Mouse (Mus musculus): ENCODE results near the gene Islr2. TPM values are rescaled to one million over a fixed set of nuclear protein-coding genes. Genes with fewer than 3 reads are reported as not detected.
A peak's percentile ranks its signal among the peaks of the same experiment; 100 is the strongest.

Islr2 gene
- total RNA-seq, 2 experiments from 2014 or later, result 134 to 136 TPM

DNA sequence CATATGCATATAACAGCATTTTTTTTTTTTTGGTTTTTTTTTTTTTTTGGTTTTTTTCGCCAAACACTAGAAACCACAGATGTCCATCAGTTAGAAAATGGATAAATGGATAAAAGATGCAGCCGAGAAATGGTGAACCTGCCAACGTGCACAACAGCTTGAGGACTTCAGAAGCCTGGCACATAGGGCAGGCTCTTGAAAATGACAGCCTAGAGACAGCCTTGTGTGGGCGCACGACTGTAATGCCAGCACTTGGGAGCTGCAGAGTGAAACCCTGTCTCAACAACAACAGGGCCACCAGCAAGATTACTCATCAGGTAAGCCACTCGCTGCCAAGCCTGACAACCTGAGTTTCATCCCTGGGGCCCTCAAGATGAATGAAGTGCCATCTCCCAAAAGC, 34.7 kb downstream of the Islr2 start:
- TF ChIP-seq CTCF (conservative IDR thresholded peaks at IDR 0.05), result no peak
- Histone ChIP-seq H3K27ac (peak overlapping the region; percentile 46), H3K4me3 (no peak overlapping the region)
- DNase-seq (ENCODE audit: low spot score in 2 of 2), result no peak

DNA sequence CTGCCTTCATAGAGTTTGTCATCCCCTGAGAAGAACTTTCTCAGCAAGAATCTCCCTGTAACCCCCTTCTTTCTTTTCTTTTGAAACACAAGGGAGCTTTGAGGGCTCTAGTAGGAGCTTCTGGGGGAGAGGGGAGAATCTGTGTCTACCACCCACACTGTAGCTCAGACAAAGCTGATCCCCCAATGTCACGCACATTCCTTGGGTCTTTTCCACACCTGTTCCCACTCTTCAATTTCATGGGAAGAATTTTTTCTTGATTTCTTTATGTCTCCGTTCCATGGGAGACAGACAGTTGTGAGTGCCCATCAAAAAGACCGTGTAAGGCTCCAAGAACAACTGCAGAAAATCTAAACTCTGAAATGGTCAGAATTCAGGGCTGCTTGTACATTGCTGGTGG, 35.2 kb downstream of the Islr2 start:
- DNase-seq (ENCODE audit: low spot score in 2 of 2), result no peak
- no peak overlapping the region for H3K4me3 ChIP-seq
- TF ChIP-seq CTCF (conservative IDR thresholded peaks at IDR 0.05), result no peak
- H3K27ac ChIP-seq, result peak overlapping the region; percentile 46

DNA sequence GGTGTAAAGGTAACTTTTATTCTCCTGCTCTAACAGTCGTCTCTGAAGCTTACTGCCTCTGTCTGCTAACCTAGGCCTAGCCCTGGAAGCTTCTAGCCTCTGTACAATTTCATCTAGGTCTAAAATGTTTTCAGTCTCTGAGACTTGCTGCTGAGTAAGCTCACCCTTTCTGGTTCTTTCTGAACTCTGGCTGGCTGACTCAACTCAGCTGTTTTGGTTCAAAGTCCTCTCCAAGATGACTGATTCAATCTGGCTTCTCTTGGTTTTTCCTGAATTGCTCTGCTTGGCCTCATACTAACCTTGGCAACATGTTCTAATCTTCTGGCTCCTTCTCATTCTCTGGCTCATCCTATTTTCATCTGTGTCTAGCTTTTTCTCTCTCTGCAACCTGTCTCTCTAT, 38.3 kb downstream of the Islr2 start:
- H3K27ac ChIP-seq, result no peak overlapping the region
- H3K4me3 ChIP-seq, result no peak overlapping the region
- DNase-seq (ENCODE audit: low spot score in 2 of 2), result no peak
- no peak for TF ChIP-seq CTCF (conservative IDR thresholded peaks at IDR 0.05)

DNA sequence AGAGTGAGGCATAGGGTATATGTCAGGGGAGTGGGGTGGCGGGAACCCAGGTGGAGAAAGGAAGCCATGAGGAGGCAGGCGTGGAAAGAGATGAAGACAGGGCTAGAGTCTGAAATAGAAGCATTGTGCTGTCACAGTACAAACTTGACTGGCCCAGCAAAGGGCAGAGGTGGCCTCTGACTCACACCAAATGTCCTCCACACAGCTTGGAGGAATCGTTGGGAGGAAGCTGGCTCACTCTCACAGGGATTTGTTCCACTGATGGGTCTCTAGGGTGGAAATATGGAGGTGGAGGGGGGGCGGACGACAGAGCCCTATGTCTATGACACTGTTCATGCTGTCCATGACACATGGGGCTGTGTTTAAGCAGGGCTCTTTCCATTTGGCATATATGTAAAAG, 41.0 kb downstream of the Islr2 start:
- no peak overlapping the region for H3K27ac ChIP-seq
- DNase-seq (ENCODE audit: low spot score in 2 of 2), result no peak
- no peak for TF ChIP-seq CTCF (conservative IDR thresholded peaks at IDR 0.05)
- H3K4me3 ChIP-seq, result no peak overlapping the region

DNA sequence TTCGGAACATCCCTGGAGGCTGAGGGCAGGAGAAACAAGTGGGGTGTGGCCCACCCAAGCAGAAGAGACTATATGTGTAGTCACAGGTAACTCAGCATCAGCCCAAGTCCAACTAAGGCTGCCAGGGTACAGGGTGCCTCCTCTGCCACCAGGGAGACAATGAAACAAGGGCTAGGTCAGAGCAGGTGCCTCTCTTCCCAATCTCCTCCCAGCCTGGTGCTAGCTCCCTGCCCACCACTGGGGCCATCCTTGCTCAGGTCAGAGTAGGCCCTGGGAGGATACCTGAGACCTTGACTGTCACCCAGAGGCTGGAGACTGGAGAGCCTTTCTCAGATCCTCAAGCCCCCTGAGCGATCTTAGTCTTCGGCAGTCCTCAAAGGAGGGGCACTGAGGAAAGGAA, 41.9 kb downstream of the Islr2 start:
- Histone ChIP-seq H3K27ac (no peak overlapping the region), H3K4me3 (no peak overlapping the region)
- TF ChIP-seq CTCF (conservative IDR thresholded peaks at IDR 0.05), result no peak
- DNase-seq (ENCODE audit: low spot score in 2 of 2), result no peak

DNA sequence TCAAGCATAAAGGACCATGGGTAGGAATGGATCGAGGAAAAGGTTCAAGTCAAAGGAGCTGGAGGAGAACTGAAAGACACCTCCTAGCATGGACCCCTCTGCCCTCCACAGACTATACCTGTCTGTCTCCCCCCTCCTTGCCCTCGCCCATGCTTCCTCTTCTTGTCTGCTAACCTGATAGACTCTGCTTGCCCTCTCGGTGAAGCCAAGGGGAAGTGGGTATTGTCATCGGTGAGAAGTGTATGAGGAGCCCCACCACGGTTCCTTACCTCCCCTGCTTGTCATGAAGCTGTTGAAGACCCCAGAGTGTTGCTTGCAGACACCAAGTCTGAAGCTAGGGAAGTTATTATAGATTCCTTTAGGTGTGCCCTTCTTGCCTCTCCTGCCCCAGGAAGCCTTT, 43.8 kb downstream of the Islr2 start:
- H3K27ac ChIP-seq, result peak overlapping the region; percentile 83
- DNase-seq (ENCODE audit: low spot score in 2 of 2), result no peak
- no peak overlapping the region for H3K4me3 ChIP-seq
- TF ChIP-seq CTCF (conservative IDR thresholded peaks at IDR 0.05), result no peak

DNA sequence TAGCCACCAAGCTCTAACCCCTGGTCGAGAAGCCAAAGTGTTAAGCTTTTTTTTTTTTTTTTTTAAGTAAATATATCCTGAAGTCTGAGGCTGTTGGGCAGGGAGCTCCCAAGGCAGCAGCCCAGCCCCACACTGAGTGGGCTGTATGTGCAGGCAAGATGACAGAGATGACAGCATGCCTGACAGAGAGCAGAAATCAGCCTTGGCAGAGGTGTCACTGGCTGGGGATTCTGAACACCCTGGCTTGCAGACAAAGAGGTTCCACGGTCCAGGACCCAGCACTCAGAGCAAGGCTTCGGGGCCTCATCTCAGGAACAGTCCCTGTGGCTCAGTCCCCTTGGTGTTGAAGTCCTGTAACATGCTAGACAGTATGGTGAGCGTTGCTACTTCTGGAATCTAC, 44.3 kb downstream of the Islr2 start:
- peak; percentile 46 to 55 for DNase-seq (ENCODE audit: low spot score in 2 of 2)
- TF ChIP-seq CTCF (conservative IDR thresholded peaks at IDR 0.05), result no peak
- Histone ChIP-seq H3K27ac (peak overlapping the region; percentile 83), H3K4me3 (no peak overlapping the region)

DNA sequence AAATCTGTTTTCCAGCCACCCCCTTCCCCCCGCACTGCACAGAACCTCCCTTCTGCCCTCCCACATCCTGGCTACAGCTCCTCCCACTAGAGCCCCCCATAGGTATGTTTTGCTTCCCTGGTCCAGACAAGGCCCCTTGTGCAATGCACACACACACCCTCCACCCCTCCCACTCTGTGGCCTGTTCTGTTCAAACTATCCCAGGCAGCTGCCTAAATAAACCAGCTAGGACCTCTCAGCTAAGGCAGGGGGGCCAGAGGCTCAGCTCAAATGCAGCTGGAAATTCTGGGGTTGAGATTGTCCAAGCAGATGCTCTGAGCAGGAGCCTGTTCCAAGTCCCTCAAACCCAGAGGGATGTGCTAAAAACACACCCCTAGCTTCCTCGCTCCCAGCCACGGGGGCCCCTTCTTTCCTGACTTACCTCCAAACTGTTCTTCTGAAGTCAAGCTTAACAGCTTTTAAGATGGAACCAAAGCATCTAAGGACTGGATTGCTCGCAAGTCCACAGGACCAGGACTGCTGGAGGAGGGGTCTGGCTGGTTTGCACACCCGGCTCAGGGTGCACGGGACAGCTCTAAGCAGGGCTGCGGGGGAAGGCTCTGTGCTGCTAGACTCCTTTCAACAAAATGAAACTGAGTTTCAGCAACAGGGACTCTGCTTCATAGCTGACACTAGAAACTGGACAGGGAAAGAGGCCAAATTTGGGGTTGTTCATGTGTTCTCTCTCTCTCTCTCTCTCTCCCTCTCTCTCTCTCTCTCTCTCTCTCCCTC, 45.4 kb downstream of the Islr2 start:
- DNase-seq (ENCODE audit: low spot score in 2 of 2), result no peak
- Histone ChIP-seq H3K27ac (peak overlapping the region; percentile 83), H3K4me3 (no peak overlapping the region)
- no peak for TF ChIP-seq CTCF (conservative IDR thresholded peaks at IDR 0.05)

DNA sequence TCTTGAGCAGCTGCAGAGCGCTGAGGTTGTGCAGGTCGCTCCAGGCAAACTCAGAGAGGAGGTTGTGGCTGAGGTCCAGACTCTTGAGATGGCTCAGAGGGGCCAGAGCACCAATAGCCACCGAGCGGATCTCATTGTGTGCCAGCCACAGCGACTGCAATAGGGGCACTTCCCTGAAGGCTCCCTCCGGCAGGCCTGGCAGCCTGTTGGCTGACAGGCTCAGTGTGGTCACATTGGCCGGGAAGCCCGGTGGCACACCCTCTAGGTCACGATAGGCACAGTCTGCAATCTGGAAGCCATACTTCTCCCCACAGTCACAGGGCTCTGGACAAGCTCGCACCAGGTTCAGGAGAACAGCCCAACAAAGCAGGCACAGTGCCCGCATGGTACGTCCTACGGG, 46.3 kb downstream of the Islr2 start:
- H3K27ac ChIP-seq, result peak overlapping the region; percentile 83
- no peak for DNase-seq (ENCODE audit: low spot score in 2 of 2)
- peak overlapping the region; percentile 1 for H3K4me3 ChIP-seq
- TF ChIP-seq CTCF (conservative IDR thresholded peaks at IDR 0.05), result no peak

DNA sequence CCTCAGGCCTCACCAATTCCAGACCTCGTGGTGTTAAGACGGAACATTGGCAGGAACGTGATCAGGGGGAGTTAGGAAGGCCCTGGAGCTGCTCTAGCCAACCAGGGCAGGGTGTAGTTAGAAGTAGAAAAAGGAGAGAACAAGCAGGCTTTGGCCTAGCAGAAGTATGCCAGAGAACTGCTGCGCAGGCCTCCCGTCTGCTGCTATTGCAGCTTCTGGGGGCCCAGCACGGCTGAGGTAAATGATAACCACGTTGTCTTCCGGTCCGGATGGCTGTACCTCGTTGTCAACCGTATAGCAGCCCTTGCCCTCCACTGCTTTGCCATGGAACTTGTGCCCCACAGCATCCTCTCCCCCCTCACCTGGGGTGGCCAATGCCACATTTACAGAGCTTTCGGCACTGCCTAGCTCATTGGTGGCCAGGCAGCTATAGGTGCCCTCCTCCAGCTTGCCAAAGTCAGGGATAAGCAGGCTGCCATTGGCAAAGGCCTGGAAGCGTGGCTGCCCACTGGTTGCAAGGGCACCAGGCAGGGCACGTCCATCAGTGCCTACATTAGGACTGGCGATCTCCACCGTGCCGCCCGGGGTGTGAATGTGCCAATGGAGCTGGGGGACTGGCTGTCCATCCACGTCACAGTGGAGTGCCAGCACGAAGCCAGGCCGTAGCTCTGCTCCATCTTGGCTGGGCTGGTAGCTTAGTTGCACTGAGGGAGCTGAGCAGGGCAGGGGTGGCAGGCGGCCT, 47.1 kb downstream of the Islr2 start:
- Histone ChIP-seq H3K4me3 (no peak overlapping the region), H3K27ac (peak overlapping the region; percentile 83; the same call in 1 of the 2 replicates)
- no peak for TF ChIP-seq CTCF (conservative IDR thresholded peaks at IDR 0.05)
- no peak for DNase-seq (ENCODE audit: low spot score in 2 of 2)

DNA sequence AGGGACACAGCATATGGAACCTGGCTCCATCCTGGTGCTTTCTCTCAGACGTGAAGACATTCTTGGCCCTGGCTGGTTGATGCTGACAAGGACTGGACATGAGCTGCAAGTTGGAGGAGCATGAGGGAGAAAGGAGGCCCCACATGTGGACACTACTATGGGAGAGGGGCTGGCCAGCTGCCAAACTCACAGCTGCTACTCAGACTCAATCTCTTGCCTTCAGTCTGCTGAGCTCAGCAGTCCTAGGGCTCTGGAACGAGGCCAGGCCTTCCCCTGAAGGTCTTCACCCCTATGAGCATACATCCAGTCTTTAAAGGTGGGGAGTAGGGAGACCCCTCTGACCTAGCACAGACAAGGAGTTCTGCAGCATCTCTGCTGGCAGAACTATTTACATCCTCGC, 48.8 kb downstream of the Islr2 start:
- Histone ChIP-seq H3K4me3 (no peak overlapping the region), H3K27ac (0 out of 2 replicates have a peak overlapping the region, but pooled peaks have one; percentile 5)
- no peak for DNase-seq (ENCODE audit: low spot score in 2 of 2)
- no peak for TF ChIP-seq CTCF (conservative IDR thresholded peaks at IDR 0.05)

DNA sequence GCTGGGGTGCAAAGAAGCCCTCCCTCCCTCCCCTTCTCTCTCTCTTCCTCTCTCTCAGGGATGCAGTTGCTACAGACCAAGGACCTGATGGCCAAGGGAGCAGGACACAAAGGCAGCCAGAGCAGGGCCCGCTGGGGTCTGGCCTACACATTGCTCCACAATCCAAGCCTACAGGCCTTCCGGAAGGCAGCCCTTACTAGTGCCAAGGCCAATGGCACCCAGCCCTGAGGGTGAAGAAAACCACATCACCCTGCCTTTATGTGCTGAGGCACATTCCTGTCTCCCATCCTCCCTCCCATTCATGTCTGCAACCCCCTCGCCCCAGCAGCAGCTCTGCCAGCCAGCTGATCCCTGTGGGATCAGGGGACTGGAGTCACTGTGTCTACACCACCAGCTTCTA, 51.0 kb downstream of the Islr2 start:
- no peak for DNase-seq (ENCODE audit: low spot score in 2 of 2)
- Histone ChIP-seq H3K27ac (no peak overlapping the region), H3K4me3 (no peak overlapping the region)
- TF ChIP-seq CTCF (conservative IDR thresholded peaks at IDR 0.05), result no peak

DNA sequence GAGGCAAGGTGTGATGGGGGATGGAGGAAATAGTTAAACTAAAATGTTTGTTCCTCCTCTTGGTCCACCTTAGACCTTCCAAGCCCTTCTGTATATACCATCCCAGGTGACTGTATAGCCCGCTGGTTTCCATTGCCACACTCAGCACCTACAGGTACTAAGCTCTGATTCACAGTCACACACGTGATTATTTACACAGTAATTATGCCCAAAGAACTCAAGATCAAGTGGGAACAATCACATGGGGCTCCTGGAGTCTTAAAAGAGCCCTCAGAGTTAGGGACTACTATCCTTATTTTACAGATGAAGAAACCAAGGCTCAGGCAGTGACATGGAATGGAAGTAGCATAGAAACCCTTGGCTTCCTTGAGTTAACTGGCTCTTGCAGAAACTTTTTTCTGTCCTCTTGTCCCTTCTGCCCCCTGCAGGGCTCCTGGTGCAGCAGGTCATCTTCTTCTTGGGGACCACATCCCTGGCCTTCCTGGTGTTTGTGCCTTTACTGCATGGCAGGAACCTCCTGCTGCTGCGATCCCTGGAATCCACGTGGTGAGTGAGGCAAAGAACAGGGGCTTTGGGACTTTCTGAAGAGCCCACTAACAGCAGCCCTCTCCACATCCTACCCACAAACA, 53.3 kb downstream of the Islr2 start:
- Histone ChIP-seq H3K27ac (no peak overlapping the region), H3K4me3 (no peak overlapping the region)
- peak; percentile 60 for TF ChIP-seq CTCF (conservative IDR thresholded peaks at IDR 0.05)
- DNase-seq (ENCODE audit: low spot score in 2 of 2), result no peak
